Mouse (Mus musculus): Measurements from ENCODE around the gene Gatm. TPM values are rescaled to one million over a fixed set of nuclear protein-coding genes. Genes with fewer than 3 reads are reported as not detected.

Gatm gene
- polyA plus RNA-seq, 1 experiment from 2014 or later: 10.4 TPM

DNA sequence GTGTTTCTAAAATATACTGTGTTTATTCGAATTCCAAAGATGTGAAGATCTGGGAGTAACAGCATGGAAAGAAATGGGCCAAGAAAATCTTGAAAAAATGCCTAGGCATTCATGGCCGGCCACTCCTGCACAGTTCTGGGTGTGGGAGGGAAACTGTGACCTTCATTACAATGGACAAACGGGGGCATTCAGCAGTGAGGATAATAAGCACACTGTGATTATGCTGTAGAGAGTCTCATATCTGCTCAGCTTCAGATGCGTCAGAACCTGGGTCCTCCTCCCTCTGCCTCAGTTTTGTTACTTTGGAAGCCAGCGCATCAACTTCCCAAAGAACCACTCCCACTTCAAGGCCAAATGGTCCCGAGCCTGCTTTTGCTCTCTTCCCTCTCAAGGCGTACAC is 14.8 kb upstream of the Gatm start:
- Histone ChIP-seq H3K27me3 (ENCODE audit: control insufficient read depth, insufficient read depth, low read length) (no peaks in the 10 kb centered on the region), H3K4me2 (ENCODE audit: low read depth, low read length) (no peak overlapping the region), H3K9me3 (replicated peaks; ENCODE audit: control insufficient read depth, low read length) (no peaks in the 10 kb centered on the region), H3K9ac (replicated peaks; ENCODE audit: low read length) (no peak overlapping the region), H3K4me1 (ENCODE audit: control insufficient read depth, insufficient read depth, low read length) (no peaks in the 10 kb centered on the region), H3K4me3 (ENCODE audit: low read depth, low read length) (no peak overlapping the region), H3K36me3 (replicated peaks; ENCODE audit: control insufficient read depth, insufficient read depth, low read depth, low read length) (no peaks in the 10 kb centered on the region), H3K27ac (replicated peaks; ENCODE audit: low read depth, low read length) (no peak overlapping the region)
- no peak for ATAC-seq (replicated peaks; ENCODE audit: insufficient number of reproducible peaks, low FRiP score, low TSS enrichment, low read depth)
- WGBS: 63% methylated on average over 7 of the region's 7 CpGs
- DNase-seq (ENCODE audit: low spot score): no peak

DNA sequence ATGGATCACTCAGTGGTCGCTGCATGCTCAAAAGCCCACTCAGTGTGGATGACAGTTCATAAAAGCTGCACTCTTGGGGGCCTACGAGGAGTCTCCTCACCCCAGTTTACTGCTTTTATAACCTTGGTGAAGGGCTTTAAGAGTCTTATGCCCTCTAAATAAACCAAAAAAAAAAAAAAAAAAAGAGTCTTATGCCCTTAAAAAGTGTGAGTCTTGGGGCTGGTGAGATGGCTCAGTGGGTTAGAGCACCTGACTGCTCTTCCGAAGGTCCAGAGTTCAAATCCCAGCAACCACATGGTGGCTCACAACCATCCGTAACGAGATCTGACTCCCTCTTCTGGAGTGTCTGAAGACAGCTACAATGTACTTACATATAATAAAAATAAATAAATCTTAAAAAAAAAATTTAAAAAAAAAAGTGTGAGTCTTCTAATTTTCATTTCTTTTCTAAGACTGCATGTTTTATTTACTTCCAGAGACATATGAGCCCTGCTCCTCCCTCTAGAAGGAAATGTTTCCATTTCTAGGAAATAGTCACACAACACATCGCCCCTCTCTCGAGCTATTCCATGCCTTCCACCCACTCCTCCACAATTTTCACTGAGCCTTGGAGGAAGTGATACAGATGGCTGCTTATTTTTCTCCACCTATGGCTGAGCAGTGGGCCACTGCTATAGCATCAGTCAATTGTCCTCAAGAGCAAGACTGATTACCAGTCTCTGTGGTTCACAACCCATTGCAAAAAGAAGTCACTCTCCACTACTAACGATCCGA is 10.4 kb upstream of the Gatm start:
- H3K27me3 ChIP-seq (ENCODE audit: control insufficient read depth, insufficient read depth, low read length): no peaks in the 10 kb centered on the region
- H3K4me2 ChIP-seq (ENCODE audit: low read depth, low read length): no peak overlapping the region
- 87% methylated on average over 8 of the region's 9 CpGs for WGBS
- no peaks in the 10 kb centered on the region for H3K4me1 ChIP-seq (ENCODE audit: control insufficient read depth, insufficient read depth, low read length)
- no peak overlapping the region for H3K27ac ChIP-seq (replicated peaks; ENCODE audit: low read depth, low read length)
- no peak overlapping the region for H3K4me3 ChIP-seq (ENCODE audit: low read depth, low read length)
- no peaks in the 10 kb centered on the region for H3K9me3 ChIP-seq (replicated peaks; ENCODE audit: control insufficient read depth, low read length)
- H3K36me3 ChIP-seq (replicated peaks; ENCODE audit: control insufficient read depth, insufficient read depth, low read depth, low read length): no peaks in the 10 kb centered on the region
- ATAC-seq (replicated peaks; ENCODE audit: insufficient number of reproducible peaks, low FRiP score, low TSS enrichment, low read depth) (no peak), DNase-seq (ENCODE audit: low spot score) (no peak)
- H3K9ac ChIP-seq (replicated peaks; ENCODE audit: low read length): no peak overlapping the region

DNA sequence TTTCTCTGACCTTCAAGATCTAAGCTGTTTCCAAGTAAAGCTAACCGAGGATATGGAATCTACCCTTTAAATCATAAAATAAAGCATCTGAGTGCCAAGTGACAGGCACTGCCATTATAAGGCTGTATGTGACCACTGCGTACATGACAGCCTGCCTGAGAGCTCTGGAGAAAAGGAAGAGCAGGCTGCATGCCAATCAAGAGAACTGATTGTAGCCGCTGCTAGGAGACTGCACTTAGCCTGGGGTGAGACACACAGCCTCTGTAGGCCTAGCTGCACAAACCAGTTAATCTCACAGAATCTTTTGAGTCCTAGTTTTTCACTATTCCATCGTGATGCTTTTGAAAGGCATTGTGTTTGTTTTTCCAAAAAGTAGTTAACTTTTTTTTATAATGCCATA is 7.6 kb upstream of the Gatm start:
- Histone ChIP-seq H3K4me1 (ENCODE audit: control insufficient read depth, insufficient read depth, low read length) (no peaks in the 10 kb centered on the region), H3K4me3 (ENCODE audit: low read depth, low read length) (no peak overlapping the region), H3K9me3 (replicated peaks; ENCODE audit: control insufficient read depth, low read length) (no peaks in the 10 kb centered on the region), H3K36me3 (replicated peaks; ENCODE audit: control insufficient read depth, insufficient read depth, low read depth, low read length) (no peaks in the 10 kb centered on the region), H3K27ac (replicated peaks; ENCODE audit: low read depth, low read length) (no peak overlapping the region), H3K4me2 (ENCODE audit: low read depth, low read length) (no peak overlapping the region), H3K9ac (replicated peaks; ENCODE audit: low read length) (no peak overlapping the region), H3K27me3 (ENCODE audit: control insufficient read depth, insufficient read depth, low read length) (no peaks in the 10 kb centered on the region)
- no peak for ATAC-seq (replicated peaks; ENCODE audit: insufficient number of reproducible peaks, low FRiP score, low TSS enrichment, low read depth)
- DNase-seq (ENCODE audit: low spot score): no peak
- 52% methylated on average over 4 of the region's 4 CpGs for WGBS

- DNase-seq (ENCODE audit: low spot score) (no peak), ATAC-seq (replicated peaks; ENCODE audit: insufficient number of reproducible peaks, low FRiP score, low TSS enrichment, low read depth) (no peak)
- H3K4me3 ChIP-seq (ENCODE audit: low read depth, low read length): no peak overlapping the region
- no peak overlapping the region for H3K4me2 ChIP-seq (ENCODE audit: low read depth, low read length)
- no peak overlapping the region for H3K9ac ChIP-seq (replicated peaks; ENCODE audit: low read length)
- H3K36me3 ChIP-seq (replicated peaks; ENCODE audit: control insufficient read depth, insufficient read depth, low read depth, low read length): no peaks in the 10 kb centered on the region
- H3K9me3 ChIP-seq (replicated peaks; ENCODE audit: control insufficient read depth, low read length): no peaks in the 10 kb centered on the region
- H3K4me1 ChIP-seq (ENCODE audit: control insufficient read depth, insufficient read depth, low read length): no peaks in the 10 kb centered on the region
- H3K27me3 ChIP-seq (ENCODE audit: control insufficient read depth, insufficient read depth, low read length): no peaks in the 10 kb centered on the region
- no peak overlapping the region for H3K27ac ChIP-seq (replicated peaks; ENCODE audit: low read depth, low read length)
- WGBS: 81% methylated on average over 6 of the region's 6 CpGs
Observed at GRCm38 (mm10) chr2:122617792-122618191, 6.7 kb upstream of the Gatm start.

GRCm38 (mm10) chr2:122616237-122616636 is 5.1 kb upstream of the Gatm start:
- WGBS: 67% methylated on average over 6 of the region's 6 CpGs
- Histone ChIP-seq H3K4me2 (ENCODE audit: low read depth, low read length) (no peak overlapping the region), H3K9ac (replicated peaks; ENCODE audit: low read length) (no peak overlapping the region), H3K27me3 (ENCODE audit: control insufficient read depth, insufficient read depth, low read length) (no peaks in the 10 kb centered on the region), H3K9me3 (replicated peaks; ENCODE audit: control insufficient read depth, low read length) (no peaks in the 10 kb centered on the region), H3K27ac (replicated peaks; ENCODE audit: low read depth, low read length) (no peak overlapping the region), H3K36me3 (replicated peaks; ENCODE audit: control insufficient read depth, insufficient read depth, low read depth, low read length) (no peaks in the 10 kb centered on the region), H3K4me3 (ENCODE audit: low read depth, low read length) (no peak overlapping the region), H3K4me1 (ENCODE audit: control insufficient read depth, insufficient read depth, low read length) (no peaks in the 10 kb centered on the region)
- no peak for ATAC-seq (replicated peaks; ENCODE audit: insufficient number of reproducible peaks, low FRiP score, low TSS enrichment, low read depth)
- no peak for DNase-seq (ENCODE audit: low spot score)

- H3K4me3 ChIP-seq (ENCODE audit: low read depth, low read length): no peak overlapping the region
- 79% methylated on average over 4 of the region's 4 CpGs for WGBS
- no peaks in the 10 kb centered on the region for H3K27me3 ChIP-seq (ENCODE audit: control insufficient read depth, insufficient read depth, low read length)
- H3K9ac ChIP-seq (replicated peaks; ENCODE audit: low read length): no peak overlapping the region
- DNase-seq (ENCODE audit: low spot score) (no peak), ATAC-seq (replicated peaks; ENCODE audit: insufficient number of reproducible peaks, low FRiP score, low TSS enrichment, low read depth) (no peak)
- H3K36me3 ChIP-seq (replicated peaks; ENCODE audit: control insufficient read depth, insufficient read depth, low read depth, low read length): no peaks in the 10 kb centered on the region
- peak overlapping the region; percentile 95 for H3K4me2 ChIP-seq (ENCODE audit: low read depth, low read length)
- H3K9me3 ChIP-seq (replicated peaks; ENCODE audit: control insufficient read depth, low read length): no peaks in the 10 kb centered on the region
- no peak overlapping the region for H3K27ac ChIP-seq (replicated peaks; ENCODE audit: low read depth, low read length)
- no peaks in the 10 kb centered on the region for H3K4me1 ChIP-seq (ENCODE audit: control insufficient read depth, insufficient read depth, low read length)
Observed at GRCm38 (mm10) chr2:122611654-122611973, 511 bp upstream of the Gatm start.

- DNase-seq (ENCODE audit: low spot score): no peak
- no peaks in the 10 kb centered on the region for H3K36me3 ChIP-seq (replicated peaks; ENCODE audit: control insufficient read depth, insufficient read depth, low read depth, low read length)
- ATAC-seq (replicated peaks; ENCODE audit: insufficient number of reproducible peaks, low FRiP score, low TSS enrichment, low read depth): no peak
- WGBS: 78% methylated on average over 9 of the region's 9 CpGs
- H3K9ac ChIP-seq (replicated peaks; ENCODE audit: low read length): no peak overlapping the region
- no peaks in the 10 kb centered on the region for H3K9me3 ChIP-seq (replicated peaks; ENCODE audit: control insufficient read depth, low read length)
- no peak overlapping the region for H3K4me3 ChIP-seq (ENCODE audit: low read depth, low read length)
- no peaks in the 10 kb centered on the region for H3K4me1 ChIP-seq (ENCODE audit: control insufficient read depth, insufficient read depth, low read length)
- no peak overlapping the region for H3K4me2 ChIP-seq (ENCODE audit: low read depth, low read length)
- H3K27ac ChIP-seq (replicated peaks; ENCODE audit: low read depth, low read length): no peak overlapping the region
- H3K27me3 ChIP-seq (ENCODE audit: control insufficient read depth, insufficient read depth, low read length): no peaks in the 10 kb centered on the region
Observed at GRCm38 (mm10) chr2:122608820-122609219, 2.3 kb downstream of the Gatm start.

GRCm38 (mm10) chr2:122605829-122606228 is 5.3 kb downstream of the Gatm start:
- Histone ChIP-seq H3K4me1 (ENCODE audit: control insufficient read depth, insufficient read depth, low read length) (no peaks in the 10 kb centered on the region), H3K4me3 (ENCODE audit: low read depth, low read length) (no peak overlapping the region), H3K27ac (replicated peaks; ENCODE audit: low read depth, low read length) (no peak overlapping the region), H3K9ac (replicated peaks; ENCODE audit: low read length) (no peak overlapping the region), H3K9me3 (replicated peaks; ENCODE audit: control insufficient read depth, low read length) (no peaks in the 10 kb centered on the region), H3K4me2 (ENCODE audit: low read depth, low read length) (no peak overlapping the region), H3K36me3 (replicated peaks; ENCODE audit: control insufficient read depth, insufficient read depth, low read depth, low read length) (no peaks in the 10 kb centered on the region), H3K27me3 (ENCODE audit: control insufficient read depth, insufficient read depth, low read length) (no peaks in the 10 kb centered on the region)
- ATAC-seq (replicated peaks; ENCODE audit: insufficient number of reproducible peaks, low FRiP score, low TSS enrichment, low read depth) (no peak), DNase-seq (ENCODE audit: low spot score) (no peak)
- 81% methylated on average over 5 of the region's 5 CpGs for WGBS
